Mouse (Mus musculus) limb, embryonic 12.5 days (tissue): Measurements from ENCODE around the gene Ldhal6b. TPM values are rescaled to one million over a fixed set of nuclear protein-coding genes. Genes with fewer than 3 reads are reported as not detected.
"Not testable (repeated sequence)": the region's sequence is repeated elsewhere in the genome, so short reads cannot be mapped to it uniquely, and the experiment has no call there.

Experiments
- ATAC-seq: fragments of 200-750 bp; cut with Nextera tagmentation; 2 replicates; pipeline ENCODE4 v1.8.0; 2017; ENCODE audit warnings: low read depth, moderate TSS enrichment; ENCODE audit not compliant: insufficient number of reproducible peaks, insufficient read depth, low FRiP score, low TSS enrichment
- H3K27ac ChIP-seq: fragments of 300-500 bp; sonication (generic); 2 replicates; pipeline ENCODE4 v1.5.1; 2016; ENCODE audit warnings: mild to moderate bottlenecking, moderate library complexity
- H3K27me3 ChIP-seq: fragments of 300-500 bp; sonication (generic); 2 replicates; pipeline ENCODE4 v1.6.1; 2016; ENCODE audit warnings: mild to moderate bottlenecking, moderate library complexity
- H3K36me3 ChIP-seq: fragments of 300-500 bp; sonication (generic); 2 replicates; pipeline ENCODE4 v1.6.1; 2016; ENCODE audit warnings: mild to moderate bottlenecking, moderate library complexity
- H3K4me1 ChIP-seq: fragments of 300-500 bp; sonication (generic); replicated peaks from 2 replicates; pipeline ENCODE4 v1.6.1; 2016
- H3K4me2 ChIP-seq: fragments of 300-500 bp; sonication (generic); 2 replicates; pipeline ENCODE4 v1.6.1; 2016; ENCODE audit warnings: mild to moderate bottlenecking, moderate library complexity
- H3K4me3 ChIP-seq: fragments of 300-500 bp; sonication (generic); replicated peaks from 2 replicates; pipeline ENCODE4 v1.5.1; 2016; ENCODE audit warnings: mild to moderate bottlenecking
- H3K9ac ChIP-seq: fragments of 300-500 bp; sonication (generic); replicated peaks from 2 replicates; pipeline ENCODE4 v1.6.1; 2016; ENCODE audit warnings: mild to moderate bottlenecking, moderate library complexity
- H3K9me3 ChIP-seq: fragments of 300-500 bp; sonication (generic); 2 replicates; pipeline ENCODE4 v1.6.1; 2016; ENCODE audit warnings: mild to moderate bottlenecking, moderate library complexity
- WGBS: fragments of 180-500 bp; shearing (Covaris S2); methylation state at CpG from one replicate; pipeline ENCODE4 v1.1.7; 2016; 5-methylcytosine and 5-hydroxymethylcytosine counted together
- polyA plus RNA-seq: library from polyadenylated mRNA; unstranded; fragments of >200 nt; fragmentation: Nextera tagmentation; extraction: Ambion mirVana; gene quantifications from 2 replicates; pipeline ENCODE4 v1.2.1, GENCODE M21; 2016

The Ldhal6b gene
- polyA plus RNA-seq: not detected in 2 replicates

GRCm38 (mm10) chr17:5418545-5418944, at the start of gene Ldhal6b:
Gene Ldhal6b, minus strand, starts transcription at chr17:5418767.
- Histone ChIP-seq H3K36me3 (peaks cover 47% of the 10 kb centered on the region), H3K9me3 (no peaks in the 10 kb centered on the region), H3K27ac (no peak within 1 kb of the TSS), H3K4me3 (no peak within 1 kb of the TSS), H3K4me1 (no peaks in the 10 kb centered on the region), H3K27me3 (no peaks in the 10 kb centered on the region), H3K9ac (no peak within 1 kb of the TSS), H3K4me2 (no peak within 1 kb of the TSS)
- no peak for ATAC-seq
- 96% methylated on average over 11 of the region's 11 CpGs for WGBS

GRCm38 (mm10) chr17:5467177-5467576, 48.6 kb upstream of the Ldhal6b start:
- Histone ChIP-seq H3K36me3 (no peaks in the 10 kb centered on the region), H3K27me3 (no peaks in the 10 kb centered on the region), H3K4me3 (no peak overlapping the region), H3K9ac (no peak overlapping the region), H3K4me2 (no peak overlapping the region), H3K4me1 (no peaks in the 10 kb centered on the region), H3K27ac (no peak overlapping the region), H3K9me3 (no peaks in the 10 kb centered on the region)
- 51% methylated on average over 4 of the region's 4 CpGs for WGBS
- no peak for ATAC-seq

- no peak for ATAC-seq
- no peak overlapping the region for H3K4me3 ChIP-seq
- H3K36me3 ChIP-seq: no peaks in the 10 kb centered on the region
- no peak overlapping the region for H3K4me2 ChIP-seq
- no peaks in the 10 kb centered on the region for H3K9me3 ChIP-seq
- H3K9ac ChIP-seq: no peak overlapping the region
- H3K27me3 ChIP-seq: no peaks in the 10 kb centered on the region
- no peaks in the 10 kb centered on the region for H3K4me1 ChIP-seq
- H3K27ac ChIP-seq: no peak overlapping the region
- 89% methylated on average over 8 of the region's 8 CpGs for WGBS
Observed at GRCm38 (mm10) chr17:5466736-5467135, 48.2 kb upstream of the Ldhal6b start.

GRCm38 (mm10) chr17:5463912-5464311, 45.3 kb upstream of the Ldhal6b start:
- Histone ChIP-seq H3K36me3 (no peaks in the 10 kb centered on the region), H3K9ac (no peak overlapping the region), H3K4me3 (no peak overlapping the region), H3K4me1 (no peaks in the 10 kb centered on the region), H3K27ac (no peak overlapping the region), H3K9me3 (no peaks in the 10 kb centered on the region), H3K27me3 (no peaks in the 10 kb centered on the region), H3K4me2 (no peak overlapping the region)
- no peak for ATAC-seq
- 72% methylated on average over 2 of the region's 2 CpGs for WGBS

- ATAC-seq: no peak
- peaks cover 3% of the 10 kb centered on the region; the same call in 1 of the 2 replicates for H3K27me3 ChIP-seq
- H3K27ac ChIP-seq: no peak overlapping the region
- 83% methylated on average over 4 of the region's 4 CpGs for WGBS
- H3K9ac ChIP-seq: no peak overlapping the region
- H3K4me1 ChIP-seq: no peaks in the 10 kb centered on the region
- H3K9me3 ChIP-seq: no peaks in the 10 kb centered on the region
- no peak overlapping the region for H3K4me3 ChIP-seq
- no peak overlapping the region for H3K4me2 ChIP-seq
- no peaks in the 10 kb centered on the region for H3K36me3 ChIP-seq
Observed at GRCm38 (mm10) chr17:5453657-5454056, 35.1 kb upstream of the Ldhal6b start.

GRCm38 (mm10) chr17:5443751-5444150, 25.2 kb upstream of the Ldhal6b start:
- no peak for ATAC-seq
- Histone ChIP-seq H3K36me3 (no peaks in the 10 kb centered on the region), H3K4me2 (no peak overlapping the region), H3K4me1 (peaks cover 8% of the 10 kb centered on the region), H3K27ac (no peak overlapping the region), H3K27me3 (peaks cover 3% of the 10 kb centered on the region; the same call in 1 of the 2 replicates), H3K9me3 (no peaks in the 10 kb centered on the region), H3K4me3 (no peak overlapping the region), H3K9ac (no peak overlapping the region)
- WGBS: 65% methylated on average over 5 of the region's 5 CpGs

GRCm38 (mm10) chr17:5443260-5443659, 24.7 kb upstream of the Ldhal6b start:
- Histone ChIP-seq H3K4me2 (no peak overlapping the region), H3K36me3 (0 out of 2 replicates have a peak, but pooled peaks cover 1% of the 10 kb centered on the region), H3K9me3 (no peaks in the 10 kb centered on the region), H3K27ac (no peak overlapping the region), H3K4me3 (no peak overlapping the region), H3K9ac (no peak overlapping the region), H3K27me3 (peaks cover 3% of the 10 kb centered on the region; the same call in 1 of the 2 replicates), H3K4me1 (peaks cover 8% of the 10 kb centered on the region)
- 66% methylated on average over 3 of the region's 3 CpGs for WGBS
- ATAC-seq: no peak

- 90% methylated on average over 5 of the region's 5 CpGs for WGBS
- H3K4me1 ChIP-seq: not testable (repeated sequence)
Observed at GRCm38 (mm10) chr17:5442403-5442802, 23.8 kb upstream of the Ldhal6b start.

GRCm38 (mm10) chr17:5440159-5440971, 21.8 kb upstream of the Ldhal6b start, which contains the start of gene Tmem242:
Gene Tmem242, minus strand, starts transcription at chr17:5440259.
- Histone ChIP-seq H3K9ac (peak within 1 kb of the TSS; percentile 74), H3K4me2 (peak within 1 kb of the TSS; percentile 76)

More at GRCm38 (mm10) chr17:5442403-5442802, 23.8 kb upstream of the Ldhal6b start:
- not testable (repeated sequence) for H3K9me3 ChIP-seq, H3K4me2 ChIP-seq, H3K4me3 ChIP-seq, H3K9ac ChIP-seq, H3K27me3 ChIP-seq, H3K27ac ChIP-seq, ATAC-seq, H3K36me3 ChIP-seq

GRCm38 (mm10) chr17:5439831-5440158, 21.2 kb upstream of the Ldhal6b start:
- peak overlapping the region; percentile 74 for H3K9ac ChIP-seq
- peak overlapping the region; percentile 76 for H3K4me2 ChIP-seq
- H3K4me1 ChIP-seq: peaks cover 8% of the 10 kb centered on the region
- no peaks in the 10 kb centered on the region for H3K27me3 ChIP-seq
- peak overlapping the region; percentile 59 for H3K4me3 ChIP-seq
- no peak overlapping the region; the same call in 1 of the 2 replicates for H3K27ac ChIP-seq
- no peaks in the 10 kb centered on the region for H3K9me3 ChIP-seq
- peaks cover 14% of the 10 kb centered on the region for H3K36me3 ChIP-seq
- peak; percentile 41; the same call in 1 of the 2 replicates for ATAC-seq
- WGBS: 0% methylated on average over 8 of the region's 8 CpGs

More at GRCm38 (mm10) chr17:5440159-5440971, 21.8 kb upstream of the Ldhal6b start, which contains the start of gene Tmem242:
- H3K4me1 ChIP-seq: peaks cover 8% of the 10 kb centered on the region
- H3K4me3 ChIP-seq: peak within 1 kb of the TSS; percentile 59
- under 1% methylated on average over 27 of the region's 27 CpGs for WGBS
- H3K9me3 ChIP-seq: no peaks in the 10 kb centered on the region
- no peaks in the 10 kb centered on the region for H3K27me3 ChIP-seq
- peak within 1 kb of the TSS; percentile 72; the same call in 1 of the 2 replicates for H3K27ac ChIP-seq
- ATAC-seq: peak; percentile 86
- peaks cover 9% of the 10 kb centered on the region for H3K36me3 ChIP-seq

- ATAC-seq: peak; percentile 49; the same call in 1 of the 2 replicates
- no peak overlapping the region for H3K9ac ChIP-seq
- 83% methylated on average over 9 of the region's 9 CpGs for WGBS
- peaks cover 43% of the 10 kb centered on the region for H3K36me3 ChIP-seq
- no peak overlapping the region for H3K27ac ChIP-seq
- no peaks in the 10 kb centered on the region for H3K27me3 ChIP-seq
- H3K4me2 ChIP-seq: no peak overlapping the region
- H3K9me3 ChIP-seq: no peaks in the 10 kb centered on the region
- no peak overlapping the region for H3K4me3 ChIP-seq
- no peaks in the 10 kb centered on the region for H3K4me1 ChIP-seq
Observed at GRCm38 (mm10) chr17:5429772-5430133, 11.2 kb upstream of the Ldhal6b start.
